ENCODE assay signal across 9 mouse cellular contexts in genomic region chr7:25035916-25036315, GRCm38 (mm10). TPM values are rescaled to one million over a fixed set of nuclear protein-coding genes. Genes with fewer than 3 reads are reported as not detected.
DNase-seq lines count a peak whose midpoint lies in the region; ATAC-seq and TF ChIP-seq lines count a peak whose summit lies in the region.
"Had no signal": no experiment of that assay in that cellular context is flagged by ENCODE, and none has a peak within 500 bp of the region (broad histone marks: within the 10 kb centered on the region; RNA-seq: fewer than 3 reads in every experiment).

No protein-coding gene starts in this region.

- H3K36me3 ChIP-seq in kidney, adult 2 months (ENCODE audit: control insufficient read depth, insufficient read depth, low read length), result no peaks in the 10 kb centered on the region
- peaks cover 20% of the 10 kb centered on the region; the same call in 1 of the 2 replicates for H3K36me3 ChIP-seq in kidney, embryonic 14.5 days (ENCODE audit: control insufficient read depth, insufficient read depth, low read length)
- H3K36me3 ChIP-seq in hindbrain, embryonic 15.5 days, result peaks cover 51% of the 10 kb centered on the region
- H3K36me3 ChIP-seq in limb, embryonic 10.5 days, result peaks cover 90% of the 10 kb centered on the region

- no peaks in the 10 kb centered on the region for H3K9me3 ChIP-seq in kidney, embryonic 14.5 days (ENCODE audit: control insufficient read depth, low read length)
- no peaks in the 10 kb centered on the region for H3K9me3 ChIP-seq in hindbrain, embryonic 15.5 days
- no peaks in the 10 kb centered on the region for H3K9me3 ChIP-seq in limb, embryonic 10.5 days (replicated peaks)
- H3K9me3 ChIP-seq: heart, embryonic 13.5 days had no signal

- peak; percentile 81 for TF ChIP-seq CTCF in kidney, adult 2 months (conservative IDR thresholded peaks at IDR 0.05; ENCODE audit: insufficient read depth, insufficient read length, low read depth, low read length)

- H3K9ac ChIP-seq in kidney, embryonic 14.5 days (ENCODE audit: low read depth, low read length), result no peak overlapping the region
- H3K9ac ChIP-seq in hindbrain, embryonic 15.5 days, result no peak overlapping the region
- H3K9ac ChIP-seq: heart, embryonic 13.5 days had no signal

- ATAC-seq in kidney, embryonic 14.5 days (ENCODE audit: low FRiP score, low TSS enrichment), result no peak
- ATAC-seq in hindbrain, embryonic 15.5 days (ENCODE audit: low FRiP score, low read depth), result no peak

- no peaks in the 10 kb centered on the region for H3K4me1 ChIP-seq in kidney, adult 2 months (ENCODE audit: control insufficient read depth, insufficient read depth, low read length)
- H3K4me1 ChIP-seq in kidney, embryonic 14.5 days (ENCODE audit: control insufficient read depth, insufficient read depth, low read length), result no peaks in the 10 kb centered on the region
- H3K4me1 ChIP-seq in hindbrain, embryonic 15.5 days (replicated peaks), result no peaks in the 10 kb centered on the region
- no peaks in the 10 kb centered on the region for H3K4me1 ChIP-seq in limb, embryonic 10.5 days

- no peak for TF ChIP-seq POLR2A in kidney, adult 2 months (IDR thresholded peaks at IDR 0.05; ENCODE audit: low read depth, low read length)

- 52% methylated on average over 7 of the region's 7 CpGs for WGBS in kidney, adult 2 months
- WGBS in kidney, embryonic 14.5 days, result 60% methylated on average over 7 of the region's 7 CpGs
- 51% methylated on average over 7 of the region's 7 CpGs for WGBS in hindbrain, embryonic 15.5 days
- 60% methylated on average over 7 of the region's 7 CpGs for WGBS in limb, embryonic 10.5 days

- no peaks in the 10 kb centered on the region for H3K27me3 ChIP-seq in kidney, adult 2 months (replicated peaks; ENCODE audit: control insufficient read depth, insufficient read depth, low read length)
- no peaks in the 10 kb centered on the region for H3K27me3 ChIP-seq in kidney, embryonic 14.5 days (ENCODE audit: control insufficient read depth, insufficient read depth, low read length)
- H3K27me3 ChIP-seq in hindbrain, embryonic 15.5 days, result no peaks in the 10 kb centered on the region
- no peaks in the 10 kb centered on the region for H3K27me3 ChIP-seq in limb, embryonic 10.5 days (ENCODE audit: low read depth, poor library complexity, severe bottlenecking)
- H3K27me3 ChIP-seq: heart, embryonic 13.5 days had no signal

- H3K4me3 ChIP-seq in kidney, adult 2 months (ENCODE audit: insufficient read depth, low read depth, low read length), result no peak overlapping the region
- H3K4me3 ChIP-seq in kidney, embryonic 14.5 days (ENCODE audit: low read length), result no peak overlapping the region
- no peak overlapping the region for H3K4me3 ChIP-seq in hindbrain, embryonic 15.5 days
- H3K4me3 ChIP-seq in limb, embryonic 10.5 days, result no peak overlapping the region
- H3K4me3 ChIP-seq: heart, embryonic 13.5 days had no signal

- peak; percentile 55 for DNase-seq in kidney, adult 2 months
- DNase-seq in adrenal gland, adult 2 months, result peak; percentile 42
- peak; percentile 70 for DNase-seq in embryo, embryonic 11 days
- peak; percentile 81 for DNase-seq in limb, embryonic 10.5 days (ENCODE audit: low spot score)
- peak; percentile 55 for DNase-seq in ovary, postnatal 14 days (ENCODE audit: low spot score)
- peak; percentile 73 for DNase-seq in thymus, postnatal 0 days (ENCODE audit: low spot score)

- no peak overlapping the region for H3K27ac ChIP-seq in kidney, adult 2 months (ENCODE audit: insufficient read depth, low read depth, low read length)
- no peak overlapping the region for H3K27ac ChIP-seq in kidney, embryonic 14.5 days (ENCODE audit: low read depth, low read length)
- H3K27ac ChIP-seq in hindbrain, embryonic 15.5 days (replicated peaks), result peak overlapping the region; percentile 1; the same call in 1 of the 2 replicates
- H3K27ac ChIP-seq in limb, embryonic 10.5 days, result no peak overlapping the region
- H3K27ac ChIP-seq: heart, embryonic 13.5 days had no signal

- H3K4me2 ChIP-seq in kidney, embryonic 14.5 days (replicated peaks; ENCODE audit: low read depth, low read length), result no peak overlapping the region
- H3K4me2 ChIP-seq in hindbrain, embryonic 15.5 days, result no peak overlapping the region
- H3K4me2 ChIP-seq: heart, embryonic 13.5 days had no signal

RNA-seq across cellular contexts. Expression of gene Atp1a3, which starts 30.2 kb away (rescaled TPM):
- polyA plus RNA-seq in kidney, adult 2 months (2012; rRNA removed), result 1.4 and 1.8 TPM in 2 replicates
- 0.27 and 0.68 TPM in 2 replicates for polyA plus RNA-seq in kidney, embryonic 14.5 days (2014; fragmentation: Nextera tagmentation; extraction: Ambion mirVana)
- 100 to 1,000 TPM in 1 of 2 experiments, 10 to 100 TPM in 1; 59.1 to 147 TPM for total RNA-seq in adrenal gland, adult 2 months (2021)
- 115 and 153 TPM in 2 replicates for polyA plus RNA-seq in adrenal gland, adult 2 months (2012; rRNA removed)
- polyA plus RNA-seq in hindbrain, embryonic 15.5 days (2015; fragmentation: Nextera tagmentation; extraction: Ambion mirVana), result 487 and 576 TPM in 2 replicates
- polyA plus RNA-seq in limb, embryonic 10.5 days (2016; fragmentation: Nextera tagmentation; extraction: Ambion mirVana), result 0.05 and 0.15 TPM in 2 replicates
- polyA plus RNA-seq in thymus, postnatal 0 days (2015; fragmentation: Nextera tagmentation; extraction: Ambion mirVana), result 1.7 TPM in 2 replicates

RNA-seq across cellular contexts. Expression of gene Grik5, which starts 36.2 kb away (rescaled TPM):
- 17.1 and 24.3 TPM in 2 replicates for polyA plus RNA-seq in kidney, adult 2 months (2012; rRNA removed)
- 13.2 and 14.2 TPM in 2 replicates for polyA plus RNA-seq in kidney, embryonic 14.5 days (2014; fragmentation: Nextera tagmentation; extraction: Ambion mirVana)
- 10 to 100 TPM; 14.5 to 18.5 TPM for total RNA-seq in adrenal gland, adult 2 months (2021)
- 54.9 and 71.3 TPM in 2 replicates for polyA plus RNA-seq in adrenal gland, adult 2 months (2012; rRNA removed)
- 18.3 and 18.5 TPM in 2 replicates for polyA plus RNA-seq in hindbrain, embryonic 15.5 days (2015; fragmentation: Nextera tagmentation; extraction: Ambion mirVana)
- polyA plus RNA-seq in limb, embryonic 10.5 days (2016; fragmentation: Nextera tagmentation; extraction: Ambion mirVana), result 5.4 and 8.7 TPM in 2 replicates
- polyA plus RNA-seq in thymus, postnatal 0 days (2015; fragmentation: Nextera tagmentation; extraction: Ambion mirVana), result 0.80 and 1.2 TPM in 2 replicates

RNA-seq across cellular contexts. Expression of gene Zfp574, which starts 36.5 kb away (rescaled TPM):
- polyA plus RNA-seq in kidney, adult 2 months (2012; rRNA removed), result 20.6 and 27.0 TPM in 2 replicates
- 21.9 and 33.4 TPM in 2 replicates for polyA plus RNA-seq in kidney, embryonic 14.5 days (2014; fragmentation: Nextera tagmentation; extraction: Ambion mirVana)
- total RNA-seq in adrenal gland, adult 2 months (2021), result 10 to 100 TPM; 21.3 to 21.9 TPM
- polyA plus RNA-seq in adrenal gland, adult 2 months (2012; rRNA removed), result 60.8 and 61.2 TPM in 2 replicates
- 33.9 and 37.7 TPM in 2 replicates for polyA plus RNA-seq in hindbrain, embryonic 15.5 days (2015; fragmentation: Nextera tagmentation; extraction: Ambion mirVana)
- 44.1 and 48.3 TPM in 2 replicates for polyA plus RNA-seq in limb, embryonic 10.5 days (2016; fragmentation: Nextera tagmentation; extraction: Ambion mirVana)
- 18.1 and 20.8 TPM in 2 replicates for polyA plus RNA-seq in thymus, postnatal 0 days (2015; fragmentation: Nextera tagmentation; extraction: Ambion mirVana)

Comparison
In these comparisons a context has a peak if more than half of its experiments do, and no peak if none do; other contexts are left out.
1. RNA of gene Atp1a3, which starts 30.2 kb away (polyA plus RNA-seq): 487 to 576 TPM in hindbrain, embryonic 15.5 days and 115 to 153 TPM in adrenal gland, adult 2 months; 1.4 to 1.8 TPM in kidney, adult 2 months, 1.7 TPM in thymus, postnatal 0 days, 0.27 to 0.68 TPM in kidney, embryonic 14.5 days and 0.05 to 0.15 TPM in limb, embryonic 10.5 days; every median in the first group is over 10 times any median in the second.
2. Peak in every context shown above with its lines, with median percentiles within 50 percentile points of each other: DNase-seq.